Mouse (Mus musculus) cortical plate, adult 2 months (tissue): ENCODE data around the gene Ascl1. TPM values are rescaled to one million over a fixed set of nuclear protein-coding genes. Genes with fewer than 3 reads are reported as not detected.

Experiments used
- H3K27ac ChIP-seq: fragments of 200-500 bp; 2 replicates; pipeline ENCODE4 v1.5.1; 2012; ENCODE audit warnings: low read length, control low read depth, inconsistent platforms; ENCODE audit not compliant: insufficient read depth
- H3K4me1 ChIP-seq: fragments of 200-500 bp; 2 replicates; pipeline ENCODE4 v1.6.1; 2011; ENCODE audit warnings: low read length; ENCODE audit not compliant: control insufficient read depth, insufficient read depth
- H3K4me3 ChIP-seq: fragments of 200-500 bp; 2 replicates; pipeline ENCODE4 v1.5.1; 2011; ENCODE audit warnings: mild to moderate bottlenecking, low read length, control low read depth; ENCODE audit not compliant: insufficient read depth
- CTCF ChIP-seq: fragments of 200-500 bp; IDR thresholded peaks from 2 replicates; pipeline ENCODE4 v1.5.1; 2011; ENCODE audit warnings: mild to moderate bottlenecking, control low read depth, low read length; ENCODE audit not compliant: insufficient read depth; ENCODE audit errors: extremely low read depth
- POLR2A ChIP-seq: fragments of 200-500 bp; IDR thresholded peaks from 2 replicates; pipeline ENCODE4 v1.6.1; 2011; ENCODE audit warnings: mild to moderate bottlenecking, low read length, control low read depth; ENCODE audit not compliant: insufficient read depth; ENCODE audit errors: extremely low read depth
- polyA plus RNA-seq: library from polyadenylated mRNA; depleted of rRNA; stranded (reverse); fragments of >200 nt; gene quantifications from 2 replicates; pipeline ENCODE4 v1.2.3, GENCODE M21; 2012; rRNA removed

Gene Ascl1
- polyA plus RNA-seq, 1 experiment = 6.6 TPM

GRCm38 (mm10) chr10:87448257-87448656 lies 45.2 kb downstream of the Ascl1 start:
- TF ChIP-seq CTCF = no peak
- no peak for TF ChIP-seq POLR2A
- Histone ChIP-seq H3K4me1 (peaks cover 1% of the 10 kb centered on the region; the same call in 1 of the 2 replicates), H3K27ac (no peak overlapping the region), H3K4me3 (no peak overlapping the region)

GRCm38 (mm10) chr10:87447754-87448095 lies 45.7 kb downstream of the Ascl1 start:
- H3K4me3 ChIP-seq = no peak overlapping the region
- no peak overlapping the region for H3K27ac ChIP-seq
- H3K4me1 ChIP-seq = peaks cover 1% of the 10 kb centered on the region; the same call in 1 of the 2 replicates
- TF ChIP-seq CTCF (no peak), POLR2A (no peak)

- Histone ChIP-seq H3K4me1 (peaks cover 1% of the 10 kb centered on the region; the same call in 1 of the 2 replicates), H3K4me3 (no peak overlapping the region), H3K27ac (no peak overlapping the region)
- TF ChIP-seq CTCF = no peak
- TF ChIP-seq POLR2A = no peak
Observed at GRCm38 (mm10) chr10:87446829-87447753, 46.4 kb downstream of the Ascl1 start.

GRCm38 (mm10) chr10:87446139-87446828 lies 47.2 kb downstream of the Ascl1 start:
- H3K4me1 ChIP-seq = peaks cover 1% of the 10 kb centered on the region; the same call in 1 of the 2 replicates
- H3K27ac ChIP-seq = no peak overlapping the region
- H3K4me3 ChIP-seq = no peak overlapping the region
- TF ChIP-seq CTCF (no peak), POLR2A (no peak)

Other genes with a start within 250 kb of the Ascl1 start
- 0.13 and 0.25 TPM in 2 replicates for gene Pah, start 28.1 kb upstream of the Ascl1 start, polyA plus RNA-seq